Mouse (Mus musculus) layer of hippocampus, postnatal 10 days (tissue): ENCODE measurements at regions not wholly inside any gene's neighbourhood (a gene's known extent, or its start where the extent isn't known, plus 50 kb on each side); places are given as distances from the start of the nearest gene placed in this dataset.

ENCODE experiments used
- DNase-seq, 2 experiments: peaks; one replicate each; pipeline ENCODE4 v3.0.0; 2021; ENCODE audit warnings: low spot score in 2 of 2

DNA sequence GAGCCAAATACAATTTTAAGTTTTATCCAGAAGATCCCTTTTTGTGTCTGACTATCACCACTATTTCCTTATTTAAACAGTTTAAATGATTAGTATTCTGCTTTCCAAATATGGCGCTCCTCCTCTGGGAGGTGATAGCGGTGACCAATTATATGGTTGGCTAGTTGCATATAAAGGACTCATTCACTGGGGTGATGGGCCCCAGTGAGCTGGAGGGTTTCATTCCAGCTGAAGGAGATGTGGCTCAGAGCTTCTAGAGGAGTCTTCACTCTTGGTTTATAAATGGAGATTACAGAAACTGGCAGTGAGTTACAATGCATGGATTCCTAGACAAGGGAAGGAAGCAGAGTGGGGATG, 50.7 kb upstream of the Gm7361 start:
- DNase-seq = no peak

DNA sequence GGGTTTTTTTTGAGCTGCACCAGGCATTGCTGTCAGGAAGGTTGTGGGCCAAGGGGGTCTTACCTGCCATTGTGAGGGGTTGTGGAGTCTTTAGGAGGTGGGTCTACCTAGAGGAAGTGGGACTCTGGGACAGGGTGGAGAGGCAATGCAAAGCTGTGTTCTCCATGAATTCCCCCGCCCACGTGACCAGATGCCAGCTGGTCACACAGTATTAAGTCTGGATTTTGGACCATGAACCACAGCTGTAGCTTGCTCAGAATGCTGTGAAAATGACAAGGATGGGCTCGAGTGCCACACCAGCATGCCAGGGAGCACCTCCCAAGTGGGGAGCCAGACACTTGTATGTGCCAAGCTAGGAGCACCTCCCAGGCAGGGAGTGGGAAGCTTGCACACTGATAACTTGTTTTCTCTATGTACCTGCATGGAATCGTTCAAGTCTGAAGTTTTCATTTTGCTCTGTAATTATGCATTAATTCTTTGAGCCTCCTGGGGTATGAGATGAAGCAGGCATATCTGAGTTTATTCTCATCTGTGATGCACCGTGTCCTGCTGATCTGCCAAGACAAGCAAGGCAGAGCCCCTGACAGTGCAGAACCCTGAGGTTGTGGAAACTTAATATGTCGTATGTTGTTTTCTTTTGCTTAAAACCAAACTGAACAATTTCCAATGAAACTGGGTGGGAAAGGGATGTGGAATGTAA, 51.3 kb upstream of the Gm7361 start:
- DNase-seq = no peak

DNA sequence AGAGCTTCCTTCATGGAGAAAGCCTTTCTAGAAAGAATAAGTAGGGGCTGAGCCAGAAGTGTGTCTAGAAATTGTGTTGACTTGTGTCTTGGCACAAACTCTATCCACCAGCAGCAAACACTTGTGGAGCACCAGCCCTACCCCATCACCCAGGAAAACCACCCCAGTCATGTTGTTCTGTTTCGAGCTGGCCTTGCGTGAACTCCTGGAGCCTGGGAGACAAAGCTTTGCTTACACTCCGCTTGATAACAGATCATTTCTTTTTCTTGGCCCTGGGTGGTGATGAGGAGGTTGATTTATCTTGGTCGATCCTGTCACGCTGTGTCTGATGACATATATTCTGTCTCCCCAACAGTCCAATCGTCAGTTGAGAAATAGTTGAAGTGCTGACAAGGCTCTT, 55.0 kb upstream of the Gm7361 start:
- DNase-seq = no peak

DNA sequence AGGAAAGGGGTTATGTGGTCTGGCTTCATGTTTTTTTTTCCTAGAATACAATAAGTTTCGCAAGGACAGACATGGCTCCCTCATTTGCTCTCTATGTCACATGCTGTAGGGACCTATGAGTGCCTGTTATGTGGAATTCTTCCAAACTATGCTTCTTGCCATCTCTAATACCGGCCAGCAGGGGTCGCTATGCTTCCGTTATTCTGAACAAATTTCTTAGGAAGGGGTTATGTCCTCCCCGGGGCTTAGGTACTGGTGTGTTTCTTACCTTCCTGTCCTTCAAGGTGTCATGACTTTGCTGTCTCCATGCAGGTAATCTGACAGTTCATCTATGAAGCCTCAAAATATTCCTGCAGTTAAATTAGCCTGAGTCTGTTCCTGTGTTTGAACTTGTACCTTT, 68.1 kb upstream of the Gm7361 start:
- DNase-seq = peak; percentile 20 to 25

DNA sequence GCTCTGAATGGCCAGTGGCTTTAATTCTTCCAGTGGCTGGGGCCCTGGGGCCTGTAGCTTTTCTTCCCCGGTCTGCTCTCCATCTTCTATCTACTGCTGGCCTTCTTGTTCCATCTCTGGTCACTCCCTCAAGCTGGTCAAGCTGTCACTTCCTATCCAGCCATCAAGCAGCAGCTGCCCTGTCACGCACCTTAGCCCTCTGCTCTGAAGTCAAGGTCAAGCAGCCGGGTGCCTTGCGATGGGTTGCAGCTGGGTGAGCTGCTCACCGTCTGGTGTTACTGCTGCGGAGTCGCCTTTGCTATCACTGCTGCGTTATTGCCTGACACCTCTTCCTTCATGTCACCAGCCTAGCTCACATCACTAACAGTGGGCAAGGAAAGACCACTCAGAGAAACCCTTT, 66.0 kb upstream of the Gm10220 start:
- DNase-seq = no peak

DNA sequence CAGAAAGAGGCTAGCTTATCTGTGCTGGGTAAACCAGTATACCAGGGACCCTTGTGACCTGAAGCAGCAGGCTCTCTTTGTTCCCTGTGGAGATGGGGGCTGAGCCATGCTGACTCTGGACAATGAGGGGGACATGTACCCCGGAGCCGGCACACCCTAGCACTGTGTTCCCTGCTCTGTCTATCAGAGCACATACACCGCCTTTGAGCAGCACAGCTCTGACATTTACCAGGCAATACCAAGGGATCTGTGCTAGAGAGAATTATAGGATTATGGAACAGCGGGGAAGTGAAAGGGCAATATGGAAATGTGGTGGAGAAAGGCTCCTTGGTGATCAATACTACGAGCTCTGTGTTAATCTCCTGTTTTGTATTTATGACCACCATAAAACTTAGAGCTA, 64.2 kb upstream of the Gm10220 start:
- no peak for DNase-seq

DNA sequence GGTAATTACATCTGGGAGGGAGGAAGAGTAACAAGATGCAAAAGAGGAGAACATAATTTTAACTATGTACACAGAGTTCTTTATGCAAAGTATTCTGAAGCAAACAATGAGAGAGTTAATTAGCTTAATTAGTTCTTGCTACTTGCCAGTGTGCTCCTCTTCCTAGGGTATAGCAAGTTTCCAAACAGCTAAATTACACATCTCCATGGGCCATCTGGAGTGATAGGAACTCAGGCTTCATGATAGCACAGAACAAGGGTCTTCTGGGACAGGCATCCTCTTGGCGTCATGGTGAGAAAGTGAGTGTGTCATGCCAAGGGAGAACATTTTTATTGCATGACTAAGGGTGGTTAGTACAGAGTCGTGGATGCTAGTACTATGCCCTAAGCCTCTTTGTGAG, 54.8 kb upstream of the Gm10220 start:
- DNase-seq = no peak

DNA sequence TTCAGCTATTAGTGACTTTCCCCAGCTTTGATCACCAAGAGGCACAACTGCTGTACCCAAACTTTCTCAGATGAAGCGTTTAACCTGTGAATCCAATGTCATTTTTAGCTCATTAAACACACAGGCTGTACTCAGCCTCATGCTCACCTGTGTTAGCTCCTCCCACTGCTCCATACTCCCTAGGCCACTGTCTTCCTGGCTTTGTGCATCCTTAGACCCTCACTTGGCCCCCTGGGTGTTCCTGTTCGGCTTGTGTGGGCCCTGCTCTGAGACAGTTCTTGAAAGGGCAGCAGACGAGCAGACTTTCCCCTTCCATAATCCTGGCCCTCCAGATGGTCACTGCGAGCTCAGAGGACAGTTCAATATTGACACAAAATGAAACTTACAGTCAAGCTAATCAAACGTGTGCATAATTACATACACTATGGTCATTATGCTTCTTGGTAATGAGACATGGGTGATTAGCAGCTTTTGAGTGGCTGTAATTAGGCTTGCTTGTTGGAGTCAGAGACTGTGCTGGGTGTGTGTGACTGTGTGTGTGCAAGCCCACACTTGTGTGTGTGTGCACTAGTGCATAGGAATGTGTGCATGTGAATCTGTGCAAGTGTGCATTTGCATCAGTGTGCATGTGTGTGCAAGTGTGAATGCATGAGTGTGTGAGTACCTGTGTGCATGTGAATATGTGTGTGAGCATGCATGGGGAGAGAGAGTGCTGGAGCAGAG, 50.6 kb upstream of the Gm10220 start:
- DNase-seq = no peak

DNA sequence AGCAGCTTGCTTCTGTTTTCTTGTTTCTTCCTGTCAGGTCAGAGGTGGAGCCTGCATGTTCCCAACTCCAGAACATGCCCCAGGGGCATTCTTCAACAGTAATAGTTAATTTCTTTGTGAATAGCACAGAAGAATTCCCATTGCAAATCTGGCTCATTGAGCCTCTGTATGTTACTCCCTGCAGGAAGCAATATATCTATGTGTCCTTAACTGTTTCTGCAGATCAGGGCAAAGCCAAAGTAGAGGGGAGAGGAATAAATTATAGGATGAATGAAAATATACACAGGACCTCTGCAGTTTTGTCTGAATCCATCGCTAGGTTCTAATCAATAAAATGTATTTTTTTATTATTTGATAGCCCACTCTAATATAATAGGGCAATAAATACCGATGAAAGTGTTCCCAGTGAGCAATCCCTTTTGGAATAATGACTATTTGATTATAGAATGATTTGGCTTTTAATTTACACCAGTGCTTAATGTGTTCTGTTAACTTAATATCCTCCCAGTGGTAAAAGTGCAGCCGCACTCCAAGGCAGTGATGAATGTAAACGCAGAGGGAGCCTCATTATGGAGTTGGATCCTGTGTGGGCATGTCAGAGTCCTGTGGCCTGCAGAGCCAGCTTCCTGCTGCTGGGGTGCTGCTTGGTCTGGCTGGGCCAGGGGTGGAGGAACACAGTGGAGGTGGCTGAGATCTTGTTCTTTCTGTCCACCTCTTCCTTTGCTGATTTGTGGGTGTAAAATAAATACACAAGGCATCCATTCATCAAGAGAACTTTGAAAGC, 49.7 kb upstream of the Gm10220 start:
- DNase-seq = no peak
